Mouse (Mus musculus) embryonic facial prominence, embryonic 11.5 days (tissue): ENCODE measurements around the gene 4921524J17Rik. TPM values are rescaled to one million over a fixed set of nuclear protein-coding genes. Genes with fewer than 3 reads are reported as not detected.

ENCODE experiments used
- ATAC-seq: fragments of 200-750 bp; cut with Nextera tagmentation; replicated peaks from 2 replicates; pipeline ENCODE4 v1.8.0; 2017; ENCODE audit warnings: low read depth; ENCODE audit not compliant: insufficient number of reproducible peaks, low FRiP score, low TSS enrichment
- DNase-seq: peaks from one replicate; pipeline ENCODE4 v3.0.0-alpha.2; 2015; ENCODE audit warnings: low spot score
- H3K27ac ChIP-seq: fragments of 300-500 bp; sonication (generic); replicated peaks from 2 replicates; pipeline ENCODE4 v1.5.1; 2014; ENCODE audit warnings: mild to moderate bottlenecking, low read depth, low read length, control low read depth
- H3K27me3 ChIP-seq: fragments of 300-500 bp; sonication (generic); 2 replicates; pipeline ENCODE4 v1.6.1; 2014; ENCODE audit warnings: mild to moderate bottlenecking, low read length, moderate library complexity, mixed read lengths; ENCODE audit not compliant: control insufficient read depth, insufficient read depth
- H3K36me3 ChIP-seq: fragments of 300-500 bp; sonication (generic); replicated peaks from 2 replicates; pipeline ENCODE4 v1.6.1; 2014; ENCODE audit warnings: low read depth, mild to moderate bottlenecking, low read length, moderate library complexity, mixed read lengths; ENCODE audit not compliant: control insufficient read depth, insufficient read depth
- H3K4me1 ChIP-seq: fragments of 300-500 bp; sonication (generic); 2 replicates; pipeline ENCODE4 v1.6.1; 2014; ENCODE audit warnings: low read length, mixed read lengths; ENCODE audit not compliant: control insufficient read depth, insufficient read depth
- H3K4me2 ChIP-seq: fragments of 300-500 bp; sonication (generic); 2 replicates; pipeline ENCODE4 v1.6.1; 2014; ENCODE audit warnings: low read depth, mild to moderate bottlenecking, control low read depth, low read length, moderate library complexity
- H3K4me3 ChIP-seq: fragments of 300-500 bp; sonication (generic); 2 replicates; pipeline ENCODE4 v1.5.1; 2014; ENCODE audit warnings: low read depth, low read length, control low read depth
- H3K9ac ChIP-seq: fragments of 300-500 bp; sonication (generic); replicated peaks from 2 replicates; pipeline ENCODE4 v1.6.1; 2014; ENCODE audit warnings: mild to moderate bottlenecking, control low read depth, low read length
- H3K9me3 ChIP-seq: fragments of 300-500 bp; sonication (generic); replicated peaks from 2 replicates; pipeline ENCODE4 v1.6.1; 2016; ENCODE audit warnings: mild to moderate bottlenecking, low read length, inconsistent platforms, mixed read lengths; ENCODE audit not compliant: control insufficient read depth
- WGBS: fragments of 180-500 bp; shearing (Covaris S2); extraction: QIAGEN DNeasy Blood & Tissue Kit; methylation state at CpG from one replicate; pipeline ENCODE4 v1.1.7; 2014; 5-methylcytosine and 5-hydroxymethylcytosine counted together
- polyA plus RNA-seq: library from polyadenylated mRNA; unstranded; fragments of >200 nt; fragmentation: Nextera tagmentation; extraction: Ambion mirVana; gene quantifications from 2 replicates; pipeline ENCODE4 v1.2.1, GENCODE M21; 2014

The 4921524J17Rik gene
- polyA plus RNA-seq, 1 experiment from 2014 or later = 65.5 TPM

DNA sequence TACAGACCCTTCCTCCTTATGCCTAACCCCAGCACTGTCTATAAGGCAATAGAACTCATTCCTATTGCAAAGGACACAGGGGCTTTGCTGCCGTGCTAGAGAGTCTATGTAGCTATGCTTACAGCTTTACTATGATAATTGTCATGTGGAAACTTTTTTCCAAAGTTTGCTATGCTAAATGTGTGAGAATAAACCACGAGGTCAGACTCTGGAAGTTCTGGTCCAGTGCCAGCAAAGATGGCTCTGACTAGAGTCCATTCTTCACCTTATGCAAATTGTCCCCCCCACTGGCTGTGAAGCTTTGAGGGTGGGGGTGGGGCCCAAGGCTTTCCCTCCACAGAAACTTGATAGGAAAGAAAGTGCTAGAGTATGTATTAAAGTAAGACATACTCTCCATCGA lies 56.1 kb downstream of the 4921524J17Rik start:
- 68% methylated on average over 3 of the region's 3 CpGs for WGBS
- H3K9me3 ChIP-seq = no peaks in the 10 kb centered on the region

DNA sequence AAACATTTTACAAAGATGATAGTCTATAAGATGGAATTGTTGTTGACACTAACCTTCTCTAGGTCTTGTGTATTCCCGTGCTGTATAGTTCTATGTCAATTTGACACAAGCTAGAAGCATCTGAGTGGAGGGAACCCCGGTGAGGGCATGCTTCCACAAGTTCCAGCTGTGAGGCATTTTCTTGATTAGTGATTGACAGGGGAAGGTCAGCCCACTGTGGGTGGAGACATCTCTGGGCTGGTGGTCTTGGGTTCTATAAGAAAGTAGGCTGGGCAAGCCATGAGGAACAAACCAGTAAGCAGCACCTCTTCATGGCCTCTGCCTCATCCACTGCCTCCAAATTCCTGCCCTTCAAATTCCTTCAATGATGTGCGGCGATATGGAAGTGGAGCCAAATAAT lies 58.3 kb downstream of the 4921524J17Rik start:
- peak; percentile 37 for DNase-seq
- Histone ChIP-seq H3K36me3 (no peaks in the 10 kb centered on the region), H3K4me3 (no peak overlapping the region), H3K9ac (no peak overlapping the region), H3K9me3 (no peaks in the 10 kb centered on the region), H3K27me3 (no peaks in the 10 kb centered on the region), H3K4me2 (no peak overlapping the region), H3K4me1 (no peaks in the 10 kb centered on the region), H3K27ac (no peak overlapping the region)
- 46% methylated on average over 4 of the region's 4 CpGs for WGBS
- ATAC-seq = no peak

More for the DNA sequence above, 56.1 kb downstream of the 4921524J17Rik start:
- no peaks in the 10 kb centered on the region for H3K27me3 ChIP-seq
- DNase-seq (no peak), ATAC-seq (no peak)
- no peaks in the 10 kb centered on the region for H3K36me3 ChIP-seq
- no peak overlapping the region for H3K9ac ChIP-seq
- no peaks in the 10 kb centered on the region for H3K4me1 ChIP-seq
- H3K4me2 ChIP-seq = no peak overlapping the region
- no peak overlapping the region for H3K27ac ChIP-seq
- no peak overlapping the region for H3K4me3 ChIP-seq

DNA sequence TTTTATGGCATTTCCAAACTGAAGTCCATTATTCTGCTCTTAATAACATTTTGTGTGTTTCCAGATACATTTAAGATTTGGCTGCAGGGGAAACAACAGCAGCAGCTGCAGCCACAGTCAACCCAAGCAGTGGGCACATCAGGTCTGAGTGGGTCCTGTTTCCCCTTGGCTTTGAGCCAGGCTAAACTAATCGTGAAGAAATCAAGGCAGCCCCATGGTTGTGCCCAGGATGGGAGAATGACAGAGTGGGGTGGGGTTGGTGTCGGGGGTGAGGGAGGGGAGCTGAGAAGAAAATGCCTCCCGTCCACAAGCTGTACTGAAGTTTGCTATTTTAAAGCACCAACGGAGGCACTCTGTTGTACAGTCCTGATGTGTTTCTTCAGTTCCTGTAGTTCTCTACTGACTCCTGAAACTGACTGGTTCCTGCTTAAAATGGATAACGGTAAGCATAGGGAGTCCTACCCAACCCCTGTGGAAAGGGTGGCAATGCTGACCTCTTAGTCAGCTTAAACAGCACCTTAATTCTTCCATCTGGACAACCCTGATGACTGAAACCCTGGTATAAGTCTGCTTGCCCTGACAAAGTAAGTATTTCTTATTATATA lies 59.1 kb downstream of the 4921524J17Rik start:
- WGBS = 65% methylated on average over 5 of the region's 5 CpGs
- H3K4me3 ChIP-seq = no peak overlapping the region
- no peaks in the 10 kb centered on the region for H3K36me3 ChIP-seq
- ATAC-seq = no peak
- no peak overlapping the region for H3K9ac ChIP-seq
- DNase-seq = no peak
- no peaks in the 10 kb centered on the region for H3K9me3 ChIP-seq
- H3K4me2 ChIP-seq = no peak overlapping the region
- no peaks in the 10 kb centered on the region for H3K4me1 ChIP-seq
- no peaks in the 10 kb centered on the region for H3K27me3 ChIP-seq
- no peak overlapping the region for H3K27ac ChIP-seq

DNA sequence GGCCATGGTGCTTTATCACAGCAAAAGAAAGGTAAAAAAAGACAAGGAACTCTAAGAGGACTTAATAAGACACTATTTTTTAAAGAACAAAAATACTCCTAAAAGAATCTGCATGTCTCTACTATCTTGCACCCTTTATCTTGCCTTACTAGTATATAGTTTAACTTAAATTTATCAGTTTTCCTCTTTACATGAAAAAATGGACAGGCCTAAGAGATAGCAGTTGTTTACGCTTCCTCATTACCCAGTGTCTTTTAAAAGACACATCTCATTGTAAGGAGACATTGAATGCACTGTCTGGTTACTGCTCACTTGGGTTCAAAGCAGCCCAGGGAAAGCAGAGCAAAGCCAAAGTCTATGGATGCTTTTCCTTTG lies 60.2 kb downstream of the 4921524J17Rik start:
- ATAC-seq (no peak), DNase-seq (no peak)
- no peaks in the 10 kb centered on the region for H3K27me3 ChIP-seq
- no peaks in the 10 kb centered on the region for H3K36me3 ChIP-seq
- H3K9me3 ChIP-seq = no peaks in the 10 kb centered on the region
- no peak overlapping the region for H3K9ac ChIP-seq
- H3K4me3 ChIP-seq = no peak overlapping the region
- H3K27ac ChIP-seq = no peak overlapping the region
- no peak overlapping the region for H3K4me2 ChIP-seq
- WGBS = 97% methylated on average over 1 of the region's 1 CpGs
- H3K4me1 ChIP-seq = no peaks in the 10 kb centered on the region

DNA sequence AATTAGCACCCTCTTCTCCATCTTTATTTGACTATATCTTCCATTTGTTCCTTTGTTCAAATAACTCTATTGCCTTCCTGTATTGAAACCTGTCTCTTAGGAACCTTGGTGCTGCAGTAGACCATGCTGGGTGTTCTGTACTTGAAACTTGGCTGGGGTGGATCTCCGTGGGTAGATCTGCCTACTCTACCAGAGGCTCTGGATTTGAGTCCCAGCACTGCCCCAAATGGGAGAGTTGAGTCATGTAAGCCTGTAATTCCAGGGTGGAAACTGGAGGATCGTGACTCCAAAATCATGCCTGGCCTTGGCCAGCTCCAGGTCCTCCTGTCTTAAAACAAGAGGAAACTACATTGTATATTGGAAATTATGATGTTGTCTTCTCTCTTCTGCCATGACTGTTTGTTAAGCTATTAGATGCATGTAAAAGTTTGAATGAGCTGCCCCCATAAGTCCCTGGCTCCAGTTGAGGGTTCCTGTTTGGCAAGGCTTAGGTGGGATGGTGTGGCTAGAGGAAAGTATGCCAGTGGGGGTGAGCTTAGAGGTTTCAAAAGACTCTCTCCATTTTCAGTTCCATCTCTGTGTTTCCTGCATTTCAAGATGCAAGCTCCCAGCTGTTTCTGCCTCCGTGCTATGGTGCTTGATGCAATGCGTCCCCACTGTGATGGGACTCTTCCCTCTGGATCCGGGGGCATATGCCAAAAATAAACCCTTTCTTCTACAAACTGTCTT lies 60.7 kb downstream of the 4921524J17Rik start:
- no peak for DNase-seq
- Histone ChIP-seq H3K9me3 (no peaks in the 10 kb centered on the region), H3K27ac (no peak overlapping the region), H3K4me1 (no peaks in the 10 kb centered on the region), H3K4me2 (no peak overlapping the region), H3K9ac (no peak overlapping the region), H3K27me3 (no peaks in the 10 kb centered on the region), H3K4me3 (no peak overlapping the region), H3K36me3 (no peaks in the 10 kb centered on the region)
- WGBS = 76% methylated on average over 5 of the region's 5 CpGs
- ATAC-seq = no peak

DNA sequence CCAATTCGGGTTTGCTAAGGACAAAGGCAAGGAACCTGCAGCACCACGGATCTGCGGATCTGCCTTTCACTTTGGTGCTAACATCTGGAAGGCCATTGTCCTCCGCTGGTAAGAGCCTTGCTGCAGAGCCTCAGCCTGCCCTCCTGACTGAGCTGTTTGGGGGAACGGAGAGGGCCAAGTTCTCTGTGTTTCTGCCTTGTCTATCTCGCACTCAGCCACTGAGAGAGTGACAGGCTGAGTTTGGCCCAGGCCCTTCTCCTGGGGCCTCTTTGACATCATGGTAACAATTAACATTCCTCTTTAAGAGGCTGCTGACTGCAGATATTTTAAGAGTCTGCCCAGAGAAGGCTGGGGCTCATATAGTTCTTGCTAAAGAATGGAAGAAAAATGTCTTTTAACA lies 67.5 kb downstream of the 4921524J17Rik start:
- no peak overlapping the region for H3K9ac ChIP-seq
- no peaks in the 10 kb centered on the region for H3K27me3 ChIP-seq
- no peaks in the 10 kb centered on the region for H3K9me3 ChIP-seq
- no peaks in the 10 kb centered on the region for H3K36me3 ChIP-seq
- no peak overlapping the region for H3K4me3 ChIP-seq
- ATAC-seq (peak; percentile 18; the same call in 1 of the 2 replicates), DNase-seq (peak; percentile 55)
- H3K27ac ChIP-seq = no peak overlapping the region
- no peak overlapping the region for H3K4me2 ChIP-seq
- no peaks in the 10 kb centered on the region for H3K4me1 ChIP-seq
- WGBS = 32% methylated on average over 6 of the region's 6 CpGs

DNA sequence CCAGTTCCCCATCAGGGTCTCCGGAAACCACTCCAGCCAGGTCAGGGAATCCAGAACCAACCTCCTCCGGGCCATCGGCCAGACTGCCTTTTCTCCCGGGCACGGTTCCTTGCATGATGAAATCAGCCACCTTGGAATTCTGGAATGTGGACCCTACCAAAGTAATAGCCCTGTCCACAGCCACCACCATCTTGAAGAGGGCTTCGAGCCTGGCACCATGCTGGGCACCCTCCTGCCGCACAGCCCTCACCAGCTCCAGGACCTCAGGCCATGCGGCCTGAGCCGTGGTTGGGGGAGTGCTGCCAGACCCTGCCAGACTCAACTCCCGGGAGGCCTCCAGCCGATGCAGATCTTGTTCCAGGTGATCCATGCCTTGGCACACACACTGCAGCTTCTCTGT lies 68.0 kb downstream of the 4921524J17Rik start:
- H3K27ac ChIP-seq = no peak overlapping the region
- H3K9ac ChIP-seq = no peak overlapping the region
- H3K36me3 ChIP-seq = no peaks in the 10 kb centered on the region
- WGBS = 77% methylated on average over 11 of the region's 11 CpGs
- no peak for DNase-seq
- no peak overlapping the region for H3K4me2 ChIP-seq
- H3K4me1 ChIP-seq = no peaks in the 10 kb centered on the region
- no peaks in the 10 kb centered on the region for H3K27me3 ChIP-seq
- no peaks in the 10 kb centered on the region for H3K9me3 ChIP-seq
- ATAC-seq = peak; percentile 44; the same call in 1 of the 2 replicates
- H3K4me3 ChIP-seq = no peak overlapping the region

DNA sequence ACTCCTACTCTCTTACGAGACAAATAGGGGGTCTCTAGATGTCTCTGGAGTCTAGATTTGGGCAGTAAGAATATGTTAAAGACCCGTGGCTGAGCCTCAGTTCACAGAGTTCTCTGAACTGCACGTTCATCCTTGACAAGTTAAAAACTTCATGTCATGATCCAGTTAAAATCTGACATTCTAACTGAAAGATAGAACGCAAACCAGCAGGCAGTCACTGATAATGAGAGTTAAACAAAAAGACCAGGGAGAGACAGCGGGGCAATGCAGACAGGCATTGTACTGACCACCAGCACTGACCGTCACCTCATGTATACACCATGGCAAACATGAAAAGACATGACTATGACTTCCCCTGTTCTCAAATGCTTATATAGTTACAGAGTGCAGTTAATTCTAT lies 69.2 kb downstream of the 4921524J17Rik start:
- H3K27ac ChIP-seq = no peak overlapping the region
- H3K36me3 ChIP-seq = no peaks in the 10 kb centered on the region
- no peak overlapping the region for H3K9ac ChIP-seq
- H3K4me2 ChIP-seq = no peak overlapping the region
- ATAC-seq = no peak
- no peak for DNase-seq
- H3K4me3 ChIP-seq = no peak overlapping the region
- no peaks in the 10 kb centered on the region for H3K4me1 ChIP-seq
- 83% methylated on average over 6 of the region's 6 CpGs for WGBS
- H3K9me3 ChIP-seq = no peaks in the 10 kb centered on the region
- H3K27me3 ChIP-seq = no peaks in the 10 kb centered on the region
